Mouse (Mus musculus): Measurements from ENCODE around the gene Eogt.

Eogt gene

GRCm38 (mm10) chr6:97148383-97149251, at the start of gene Eogt:
Eogt (minus strand) TSS chr6:97149182.
- DNase-seq (ENCODE audit: low spot score in 2 of 2): peak in 1 of 2 experiments; percentile 43

DNA sequence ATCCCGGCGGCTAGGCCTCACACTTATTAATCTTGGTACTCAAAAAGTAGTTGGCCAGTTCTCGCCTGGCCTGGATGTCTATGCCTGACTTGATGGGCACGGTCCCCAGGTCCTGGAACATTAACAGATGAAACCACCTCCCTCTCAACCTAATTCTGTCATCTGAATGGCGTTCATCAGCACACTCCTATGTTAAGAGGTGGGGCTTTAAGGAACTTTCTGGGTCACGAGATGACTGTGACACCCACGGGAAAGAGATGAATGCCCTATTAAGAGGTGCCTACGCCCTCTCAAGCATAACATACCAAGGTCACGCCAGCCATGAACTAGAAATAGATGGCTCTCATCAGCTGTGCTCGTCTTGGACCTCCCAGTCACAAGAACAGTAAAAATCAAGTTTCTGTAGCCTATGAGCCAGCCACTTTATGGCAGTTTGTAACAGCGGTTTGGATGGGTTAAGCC, 30.4 kb upstream of the Eogt start:
- DNase-seq (ENCODE audit: low spot score in 2 of 2): no peak

DNA sequence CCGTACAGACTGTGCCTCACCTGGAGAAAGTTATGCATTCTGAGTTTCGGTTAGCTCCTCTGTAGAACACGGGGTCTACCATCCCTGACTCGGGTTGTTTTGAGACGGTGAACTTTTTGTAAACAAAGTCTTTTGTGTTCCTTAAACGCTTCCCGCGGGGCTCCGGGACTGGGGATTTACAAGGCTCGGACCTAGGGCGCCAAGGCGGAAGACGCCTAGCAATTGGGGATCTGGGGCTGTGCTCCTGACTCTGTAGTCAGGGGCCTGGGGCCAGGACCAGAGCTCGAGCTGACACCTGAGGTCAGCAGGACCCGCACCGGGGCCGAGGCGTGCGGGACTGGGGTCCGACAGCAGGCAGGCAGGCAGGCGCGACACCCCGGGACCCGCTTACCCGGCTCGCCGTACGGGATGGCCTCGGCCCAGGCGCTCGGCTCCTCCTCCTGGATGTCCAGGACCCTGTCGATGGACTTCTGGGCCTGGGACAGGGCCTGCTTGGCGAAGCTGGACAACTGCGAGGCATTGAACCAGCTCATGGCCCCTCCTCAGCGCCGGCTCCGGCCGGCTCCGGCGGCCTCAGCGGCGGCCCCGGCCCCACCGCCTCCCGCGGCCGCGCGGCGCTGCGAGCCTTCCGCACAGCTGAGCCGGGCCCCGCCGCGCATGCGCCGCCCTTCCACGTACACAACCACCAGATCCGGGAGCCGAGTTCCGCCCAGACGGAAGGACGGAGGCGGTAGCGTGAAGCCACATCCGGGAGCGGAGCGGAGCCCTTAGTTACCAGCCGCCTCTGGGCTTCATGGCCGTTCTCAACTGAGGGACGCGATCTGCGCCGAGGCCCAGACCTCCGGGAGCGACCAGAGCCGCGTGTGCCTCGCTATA, 29.7 kb upstream of the Eogt start, which contains the start of gene Tmf1:
Tmf1 (minus strand) TSS at position 632 of the 876 bp plus-strand sequence.
- DNase-seq (ENCODE audit: low spot score in 2 of 2): peak; percentile 80 to 90

GRCm38 (mm10) chr6:97175716-97176115, 26.7 kb upstream of the Eogt start:
- DNase-seq (ENCODE audit: low spot score in 2 of 2): no peak

DNA sequence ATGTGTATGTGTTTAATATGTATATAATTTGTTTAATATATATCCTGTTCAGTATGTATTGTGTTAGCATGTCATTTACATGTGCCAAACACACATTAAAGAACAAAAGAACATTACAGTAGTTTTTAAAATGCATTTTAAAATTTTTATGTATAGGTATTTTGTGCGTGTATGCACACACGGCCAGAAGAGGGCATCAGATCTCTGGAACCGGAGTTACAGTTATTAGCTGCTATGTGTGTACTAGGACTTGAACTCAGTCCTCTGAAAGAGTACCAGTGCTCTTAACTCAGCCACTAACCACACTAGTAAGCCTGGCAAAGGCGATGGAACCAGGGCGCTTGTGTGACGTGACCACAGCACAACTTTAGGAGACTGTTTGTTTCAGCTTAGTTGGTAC, 1.2 kb upstream of the Eogt start:
- no peak for DNase-seq (ENCODE audit: low spot score in 2 of 2)

DNA sequence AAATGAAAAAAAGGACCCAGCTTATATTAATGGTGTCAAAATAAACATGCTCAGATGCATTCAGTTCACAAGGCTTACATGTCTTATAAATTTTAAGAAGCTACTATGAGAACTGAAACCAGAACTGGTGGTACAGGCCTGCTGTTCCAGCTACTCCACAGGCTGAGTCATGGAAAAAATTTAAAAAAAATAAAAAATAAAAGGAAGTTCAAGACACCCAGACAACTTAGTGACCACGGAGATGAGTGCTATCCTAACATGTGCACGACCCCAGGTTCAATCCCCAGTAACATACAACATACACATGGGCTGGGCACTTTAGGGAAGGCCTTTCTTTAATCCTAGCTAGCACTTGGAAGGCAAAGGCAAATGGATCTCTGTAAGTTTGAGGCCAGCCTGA, 739 bp upstream of the Eogt start:
- no peak for DNase-seq (ENCODE audit: low spot score in 2 of 2)

- DNase-seq (ENCODE audit: low spot score in 2 of 2): peak in 1 of 2 experiments; percentile 50
These were observed 1.1 kb downstream of the Eogt start for GRCm38 (mm10) chr6:97147755-97148382.

GRCm38 (mm10) chr6:97145156-97145555, 3.8 kb downstream of the Eogt start:
- DNase-seq (ENCODE audit: low spot score in 2 of 2): no peak

GRCm38 (mm10) chr6:97144359-97144758, 4.6 kb downstream of the Eogt start:
- no peak for DNase-seq (ENCODE audit: low spot score in 2 of 2)

- no peak for DNase-seq (ENCODE audit: low spot score in 2 of 2)
These were observed 6.4 kb downstream of the Eogt start for GRCm38 (mm10) chr6:97142611-97143010.

GRCm38 (mm10) chr6:97141811-97142210, 7.2 kb downstream of the Eogt start:
- no peak for DNase-seq (ENCODE audit: low spot score in 2 of 2)

DNA sequence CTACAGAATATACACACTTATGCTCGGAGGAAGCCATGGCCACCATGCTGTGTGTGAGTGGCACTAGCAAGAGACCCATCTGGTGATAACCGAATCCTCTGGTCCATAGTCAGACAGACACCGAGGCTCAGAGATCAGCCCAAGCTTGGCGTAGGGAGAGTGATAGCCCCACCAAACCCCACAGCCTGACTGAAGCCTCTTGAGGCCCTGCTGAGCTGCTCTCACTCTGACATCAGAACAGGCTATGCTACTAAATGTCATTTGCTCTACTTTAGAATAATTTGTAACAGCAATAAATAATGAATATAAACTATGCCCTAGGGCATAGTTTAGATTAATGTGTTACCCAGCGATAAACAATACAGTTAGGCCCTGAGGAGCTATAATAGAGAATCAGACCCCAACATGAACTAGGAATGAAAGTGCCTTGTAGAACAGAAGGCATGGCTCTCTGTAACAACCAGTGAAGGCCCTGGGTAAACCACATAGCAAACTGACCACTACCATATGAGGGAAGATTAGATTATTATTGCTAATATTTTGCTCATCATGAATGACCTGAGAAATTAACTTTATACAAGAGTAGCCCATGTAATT, 16.2 kb downstream of the Eogt start:
- no peak for DNase-seq (ENCODE audit: low spot score in 2 of 2)

GRCm38 (mm10) chr6:97131808-97132207, 17.2 kb downstream of the Eogt start:
- no peak for DNase-seq (ENCODE audit: low spot score in 2 of 2)

DNA sequence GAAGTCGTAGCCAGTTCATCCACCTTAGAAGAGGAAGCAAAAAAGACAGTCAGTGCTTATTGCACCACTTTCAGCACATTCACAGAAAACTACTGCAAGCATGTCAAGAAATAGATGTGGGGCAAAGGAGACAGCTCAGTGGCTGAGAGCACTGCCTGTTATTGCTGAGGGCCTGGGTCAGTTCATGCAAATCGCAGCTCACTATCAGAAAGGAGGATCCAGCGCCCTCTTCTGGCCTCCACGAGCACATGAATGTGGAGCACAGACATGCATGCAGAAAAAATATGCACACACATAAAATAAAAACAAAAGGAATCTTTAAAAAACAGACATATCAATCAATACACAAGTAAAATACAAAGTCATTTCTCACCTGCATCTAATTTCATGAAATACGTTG, 18.0 kb downstream of the Eogt start:
- no peak for DNase-seq (ENCODE audit: low spot score in 2 of 2)

GRCm38 (mm10) chr6:97124336-97125010, 24.5 kb downstream of the Eogt start:
- no peak for DNase-seq (ENCODE audit: low spot score in 2 of 2)

DNA sequence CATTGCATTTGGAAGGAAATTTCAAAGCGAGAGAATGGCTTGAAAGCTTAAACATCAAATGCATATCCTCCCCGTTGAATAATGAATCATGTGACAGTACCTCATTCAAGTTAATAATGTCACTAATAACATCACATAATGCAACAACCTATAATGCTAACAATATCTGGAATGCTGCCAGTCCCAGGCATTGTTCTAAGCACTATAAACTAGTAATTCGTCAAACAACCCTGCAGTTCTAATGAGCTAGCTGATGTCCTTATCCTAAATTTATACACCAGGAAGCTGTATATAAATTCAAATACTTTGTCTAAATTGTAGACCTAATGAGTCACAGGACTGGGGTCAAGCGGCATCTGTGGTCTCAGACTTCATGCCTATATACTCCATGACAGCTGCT, 28.1 kb downstream of the Eogt start:
- no peak for DNase-seq (ENCODE audit: low spot score in 2 of 2)

GRCm38 (mm10) chr6:97118327-97118726, 30.7 kb downstream of the Eogt start:
- no peak for DNase-seq (ENCODE audit: low spot score in 2 of 2)

DNA sequence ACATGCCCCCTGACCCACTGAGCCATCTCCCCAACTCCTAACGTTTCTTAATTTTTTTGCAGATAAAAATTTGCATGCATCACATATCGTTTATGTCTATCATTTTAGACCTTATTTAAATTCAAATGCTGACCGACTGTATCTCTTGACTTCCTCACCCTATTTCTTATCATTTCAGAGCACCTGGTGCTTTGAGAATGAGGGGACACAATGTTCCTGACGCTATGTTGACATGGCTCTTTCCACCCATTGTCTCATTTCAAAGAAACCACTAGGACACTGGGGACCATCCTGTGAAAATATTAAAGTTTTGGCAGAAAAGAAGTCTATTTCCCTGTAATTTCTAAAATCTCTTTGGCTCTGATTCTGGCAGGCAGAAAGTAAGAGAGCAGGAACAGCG, 32.1 kb downstream of the Eogt start:
- no peak for DNase-seq (ENCODE audit: low spot score in 2 of 2)

DNA sequence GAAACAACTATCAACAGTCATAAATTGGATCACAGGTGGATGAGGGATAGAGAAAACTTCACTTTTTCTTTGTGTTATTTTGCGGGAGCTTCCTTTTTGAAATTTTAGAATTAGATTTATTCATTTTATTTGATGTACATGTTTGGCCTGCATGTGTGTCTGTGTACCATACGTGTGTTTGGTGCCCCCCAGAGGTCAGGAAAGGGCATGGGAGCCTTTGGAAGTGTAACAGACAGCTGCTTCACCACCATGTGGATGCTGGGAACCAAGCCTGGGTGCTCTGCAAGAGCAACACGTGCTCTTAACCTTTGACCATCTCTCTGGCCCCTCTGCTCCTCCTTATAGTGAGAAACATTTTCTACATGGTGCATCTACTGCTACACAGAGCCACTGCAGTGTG, 34.2 kb downstream of the Eogt start:
- no peak for DNase-seq (ENCODE audit: low spot score in 2 of 2)

DNA sequence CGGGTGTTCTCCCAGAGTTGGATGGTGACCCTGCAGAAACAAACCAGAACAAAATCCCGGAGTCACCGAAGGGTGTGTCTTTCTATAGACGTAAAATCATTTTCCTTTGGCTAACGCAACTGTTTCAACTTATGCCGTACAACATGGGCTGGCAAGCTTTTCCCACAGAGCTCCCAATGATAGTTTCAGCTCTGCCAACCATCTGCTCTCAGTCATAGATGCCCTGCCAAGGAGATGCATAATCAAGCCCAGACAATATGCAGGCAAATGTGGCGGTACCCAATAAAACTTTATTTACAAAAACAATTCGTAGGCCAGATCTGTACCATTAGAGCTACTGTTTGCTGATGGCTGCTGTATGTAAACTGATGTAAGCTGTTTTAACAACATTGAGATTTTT, 36.8 kb downstream of the Eogt start:
- DNase-seq (ENCODE audit: low spot score in 2 of 2): no peak

- peak in 1 of 2 experiments; percentile 48 for DNase-seq (ENCODE audit: low spot score in 2 of 2)
These were observed 42.2 kb downstream of the Eogt start for GRCm38 (mm10) chr6:97106777-97107176.
